Mouse (Mus musculus): ENCODE data around the gene Lgr5.
A peak's percentile ranks its signal among the peaks of the same experiment; 100 is the strongest.

Gene Lgr5

DNA sequence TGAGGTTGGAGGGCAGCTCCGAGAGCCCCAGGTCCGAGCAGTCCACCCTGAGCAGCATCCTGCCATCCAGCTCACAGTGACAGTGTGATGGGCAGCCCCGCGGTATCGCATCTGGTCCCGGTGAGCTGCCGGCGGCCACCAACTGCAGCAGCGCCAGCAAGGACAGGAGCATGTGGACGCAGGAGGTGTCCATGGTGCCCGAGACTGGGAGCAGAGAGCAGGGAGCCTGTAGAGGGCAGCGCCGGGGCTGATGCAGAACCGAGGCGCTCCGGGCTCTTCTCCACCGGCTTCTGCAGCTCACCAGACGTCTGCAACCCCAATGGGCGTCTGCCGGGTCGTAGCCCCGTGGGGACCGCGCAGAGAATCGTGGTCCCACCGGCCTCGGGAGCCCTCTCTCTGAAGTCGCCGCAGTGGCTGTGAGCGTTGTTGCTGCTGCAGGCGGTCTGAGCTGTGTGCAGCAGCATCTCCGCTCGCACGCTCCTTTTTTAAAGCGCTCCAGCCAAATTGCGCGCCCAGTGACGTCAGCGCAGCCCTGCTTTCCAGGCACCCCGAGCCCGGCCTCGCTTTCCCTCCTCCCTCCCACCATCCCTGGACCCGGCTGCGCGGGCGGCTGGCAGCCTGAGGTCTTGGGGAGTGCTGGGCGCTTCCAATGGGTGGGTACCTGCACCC, at the start of gene Lgr5:
Lgr5 (minus strand) TSS at position 480 of the 669 bp plus-strand sequence.
- DNase-seq (ENCODE audit: extremely low read depth, low read depth) = no peak

DNA sequence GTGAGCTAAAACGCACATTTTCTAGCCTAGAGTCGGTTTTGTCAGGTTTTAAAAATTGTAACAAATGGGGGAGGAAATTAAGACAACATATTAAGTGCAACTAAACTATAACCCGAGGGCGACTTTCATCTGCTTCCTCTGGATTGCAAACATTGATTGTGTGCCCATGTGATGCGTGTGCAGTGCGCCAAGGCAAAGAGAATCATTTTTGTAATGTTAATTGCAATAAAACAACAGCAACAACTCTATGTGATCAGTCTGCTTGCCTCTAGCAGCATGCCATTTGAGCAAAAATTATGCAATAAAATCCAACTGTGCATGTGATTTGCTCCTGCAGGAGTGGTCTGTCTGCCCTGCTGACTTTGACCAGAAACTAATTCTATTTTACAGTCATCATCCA, 39.1 kb upstream of the Lgr5 start:
- DNase-seq (ENCODE audit: extremely low read depth, low read depth) = no peak

DNA sequence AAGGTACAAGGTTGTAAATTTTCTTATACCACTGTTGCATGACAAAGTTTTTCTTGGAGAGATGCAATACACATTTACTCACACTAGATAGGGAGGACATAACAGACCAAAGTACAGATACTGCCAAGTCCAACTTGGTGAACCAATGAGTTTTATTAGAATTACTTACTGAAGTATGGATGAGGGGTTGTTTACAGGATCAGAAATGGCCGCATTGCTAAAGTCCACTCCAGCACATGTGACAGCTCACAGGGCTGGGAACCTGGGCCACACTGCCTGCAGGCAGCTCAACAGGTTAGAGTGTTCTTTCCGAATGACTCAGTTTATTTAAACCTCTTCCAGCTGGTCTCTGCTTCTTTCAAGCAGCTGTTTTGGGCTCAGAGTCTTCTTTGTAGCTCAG, 37.4 kb upstream of the Lgr5 start:
- DNase-seq (ENCODE audit: extremely low read depth, low read depth) = no peak

DNA sequence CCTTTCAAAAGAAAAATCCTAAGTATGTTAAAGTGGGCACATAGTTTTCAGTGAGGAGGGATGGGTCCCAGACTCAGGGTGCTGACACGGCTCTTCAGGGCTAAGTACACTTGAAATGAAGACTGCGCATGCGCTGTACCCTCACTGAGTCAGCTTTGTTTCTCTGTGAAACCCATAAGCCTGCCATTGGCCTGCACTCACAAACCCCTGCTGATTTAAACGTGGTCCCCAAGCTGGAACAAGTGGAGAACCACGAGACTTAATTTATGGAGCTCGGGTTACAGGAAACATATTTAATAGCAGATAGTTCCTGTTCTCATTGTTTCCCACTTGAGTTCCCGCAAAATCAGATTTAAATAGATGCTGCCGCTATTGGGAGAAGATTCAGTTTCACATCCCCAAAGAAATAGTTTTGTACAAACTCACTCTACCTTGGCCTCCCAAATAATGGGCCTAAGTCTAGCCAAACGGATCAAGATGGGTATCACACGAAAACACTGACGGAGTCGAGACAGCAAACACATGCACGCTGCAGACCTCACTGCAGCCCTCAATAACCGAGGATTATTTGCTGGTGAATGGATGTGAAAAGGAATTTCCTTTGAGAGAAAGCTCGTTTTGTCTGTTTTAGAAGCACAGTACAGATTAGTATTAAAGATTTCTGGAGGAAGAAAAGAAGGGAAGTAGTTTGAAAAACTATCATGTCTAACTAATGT, 36.5 kb upstream of the Lgr5 start:
- no peak for DNase-seq (ENCODE audit: extremely low read depth, low read depth)

DNA sequence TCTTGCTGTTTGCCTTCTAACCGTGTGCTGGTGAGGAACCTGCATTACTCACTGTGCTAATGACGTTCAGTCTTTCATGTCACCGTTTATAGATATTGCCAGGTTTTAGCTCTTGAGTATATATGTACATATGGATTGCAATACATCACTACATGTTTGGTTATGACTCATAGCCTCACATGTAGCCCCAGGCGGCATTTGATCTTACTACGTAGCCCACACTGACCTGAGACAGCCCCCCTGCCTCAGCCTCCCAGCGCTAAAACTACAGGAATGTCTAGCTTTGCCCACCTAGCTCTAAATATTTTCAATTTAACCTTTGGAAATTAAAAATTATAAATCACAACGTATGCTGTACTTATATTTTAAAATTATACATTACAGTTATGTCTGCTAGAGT, 35.9 kb upstream of the Lgr5 start:
- DNase-seq (ENCODE audit: extremely low read depth, low read depth) = no peak

DNA sequence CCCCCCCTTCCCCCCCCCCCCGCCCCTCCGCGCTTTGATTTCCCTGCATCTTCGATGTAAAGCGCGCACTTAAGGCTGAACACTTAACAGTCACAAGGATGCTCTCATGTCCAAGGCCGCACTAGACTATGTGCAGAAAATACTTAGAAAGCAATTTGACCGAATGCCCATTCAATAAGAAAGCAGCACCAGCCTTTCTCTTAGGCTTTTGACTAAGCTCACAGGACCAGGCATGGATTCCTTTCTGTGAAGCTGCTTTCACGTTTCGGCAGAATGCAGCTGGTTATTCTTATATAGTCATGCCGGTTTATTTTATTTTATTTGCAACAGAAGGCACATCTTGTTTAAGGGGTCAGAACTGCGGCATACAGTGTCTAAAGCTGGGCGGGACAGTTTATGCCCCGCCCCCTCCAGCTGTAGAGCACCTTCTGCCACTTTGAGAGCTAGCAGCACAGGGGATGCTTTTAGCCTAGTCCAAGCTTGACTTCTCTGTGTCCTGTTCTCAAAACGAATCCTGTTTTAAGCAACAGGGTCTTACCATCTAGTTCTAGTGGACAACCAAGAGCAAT, 30.8 kb upstream of the Lgr5 start:
- no peak for DNase-seq (ENCODE audit: extremely low read depth, low read depth)

DNA sequence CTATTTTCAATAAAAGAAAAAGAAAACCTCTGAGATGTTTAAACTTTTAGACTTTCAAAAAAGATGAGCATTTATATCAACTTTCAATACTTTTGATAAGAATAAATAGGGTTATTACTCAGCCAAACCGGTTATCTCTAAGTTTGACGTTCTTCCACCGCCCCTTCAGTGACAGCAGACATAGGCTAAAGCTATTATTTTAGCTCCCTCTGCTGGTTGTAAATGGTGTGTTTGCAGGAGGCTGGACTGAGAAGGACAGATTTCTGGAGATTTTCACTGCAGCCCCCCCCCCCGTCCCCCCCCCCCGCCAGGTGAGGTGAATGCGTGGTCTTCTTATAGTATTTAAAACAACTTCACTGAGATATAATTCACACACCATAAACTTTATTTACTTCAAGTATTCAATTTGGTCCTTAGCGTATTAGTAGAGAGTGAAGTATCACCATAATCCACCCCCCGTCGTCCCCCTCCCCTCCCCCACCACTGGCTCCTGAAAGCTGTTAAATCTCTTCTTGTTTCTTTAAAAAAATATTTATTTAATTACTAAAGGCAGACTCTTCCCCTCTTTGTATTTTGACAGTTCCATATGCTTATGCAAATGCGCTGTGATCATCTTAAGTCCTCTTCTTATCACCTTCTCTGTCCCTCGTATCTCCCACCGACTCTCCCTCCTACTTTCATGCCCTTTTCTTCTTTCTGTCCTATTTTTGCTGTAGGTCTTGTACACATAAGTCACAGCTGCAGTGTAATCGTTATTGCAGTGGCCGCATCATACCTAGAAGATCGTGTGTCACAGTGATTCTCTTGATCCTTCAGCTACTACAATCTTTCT, 30.1 kb upstream of the Lgr5 start:
- DNase-seq (ENCODE audit: extremely low read depth, low read depth) = peak; percentile 12

DNA sequence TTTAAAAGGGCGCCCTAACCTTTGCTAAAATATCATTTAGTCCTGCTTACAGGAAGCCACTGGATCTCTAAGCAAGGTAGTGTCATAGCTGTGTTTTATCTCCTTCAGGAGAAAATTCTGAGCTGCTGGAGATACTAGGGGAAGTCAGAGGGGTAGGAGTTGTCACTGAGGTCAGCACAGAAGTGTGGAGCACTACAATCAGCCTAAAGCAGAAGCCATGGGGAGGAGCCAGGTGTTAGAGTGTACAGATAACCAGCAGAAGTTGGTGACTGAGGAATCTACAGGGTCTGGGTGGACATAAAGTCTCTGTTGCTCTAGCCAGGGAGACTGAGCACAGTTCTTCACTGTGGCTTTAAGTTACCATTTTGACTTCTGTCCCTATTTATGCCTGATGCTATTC, 8.2 kb upstream of the Lgr5 start:
- DNase-seq (ENCODE audit: extremely low read depth, low read depth) = no peak

DNA sequence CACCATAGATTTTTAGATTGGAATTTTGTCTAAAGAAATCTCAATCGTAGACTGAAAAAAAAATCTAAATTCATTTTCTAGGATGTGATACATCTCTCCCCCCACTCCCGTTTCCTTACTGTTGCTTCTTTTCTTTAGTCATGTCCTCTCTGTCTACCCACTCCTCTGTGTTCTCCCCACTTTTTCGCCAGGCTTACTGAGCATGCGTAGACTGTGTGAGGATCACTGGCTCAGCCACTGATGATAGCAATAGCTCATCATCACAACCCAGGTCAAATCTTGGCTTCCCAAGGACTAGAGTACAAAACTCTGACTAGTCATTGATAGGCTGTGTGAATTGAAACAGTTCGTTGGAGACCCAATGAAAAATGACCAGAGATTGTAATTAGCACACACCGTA, 6.1 kb upstream of the Lgr5 start:
- DNase-seq (ENCODE audit: extremely low read depth, low read depth) = no peak

DNA sequence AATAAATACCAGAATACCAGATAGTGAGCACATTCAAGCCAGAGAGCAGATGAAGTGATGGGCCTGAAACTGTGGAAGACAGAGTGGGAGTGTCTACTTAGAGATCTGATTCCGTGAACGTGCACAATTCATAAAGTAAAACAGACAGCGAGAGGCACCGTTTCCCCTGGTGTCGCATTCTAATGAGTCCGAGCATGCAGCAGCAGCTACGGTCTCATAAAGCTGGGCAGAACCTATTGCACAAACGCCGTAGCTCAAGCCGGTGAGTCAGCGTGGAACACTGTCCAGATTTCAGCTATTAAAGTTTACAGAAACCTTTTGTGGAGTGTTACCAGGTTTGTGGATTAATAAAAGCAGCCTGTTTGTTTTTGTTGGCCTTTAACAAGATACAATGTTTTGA, 5.6 kb upstream of the Lgr5 start:
- no peak for DNase-seq (ENCODE audit: extremely low read depth, low read depth)

DNA sequence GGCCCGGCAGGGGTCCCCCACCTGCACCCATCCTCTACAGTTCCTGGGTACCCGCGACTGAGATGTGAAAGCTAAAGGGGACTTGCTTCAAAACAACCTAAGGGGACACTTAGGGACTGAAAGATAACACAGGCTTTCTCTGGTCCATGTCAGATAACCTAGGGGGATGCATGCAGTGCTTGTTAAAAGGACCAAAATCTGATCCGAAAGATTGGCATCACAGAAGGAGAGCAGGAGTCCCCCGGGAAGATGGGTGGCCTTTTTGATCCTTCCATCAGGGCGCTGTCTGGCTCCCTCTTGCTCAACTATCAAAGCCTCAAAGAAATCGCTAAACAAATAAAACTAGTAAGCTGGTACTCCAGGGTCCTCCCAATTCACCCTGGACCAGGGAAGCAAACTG, 399 bp upstream of the Lgr5 start:
- no peak for DNase-seq (ENCODE audit: extremely low read depth, low read depth)

DNA sequence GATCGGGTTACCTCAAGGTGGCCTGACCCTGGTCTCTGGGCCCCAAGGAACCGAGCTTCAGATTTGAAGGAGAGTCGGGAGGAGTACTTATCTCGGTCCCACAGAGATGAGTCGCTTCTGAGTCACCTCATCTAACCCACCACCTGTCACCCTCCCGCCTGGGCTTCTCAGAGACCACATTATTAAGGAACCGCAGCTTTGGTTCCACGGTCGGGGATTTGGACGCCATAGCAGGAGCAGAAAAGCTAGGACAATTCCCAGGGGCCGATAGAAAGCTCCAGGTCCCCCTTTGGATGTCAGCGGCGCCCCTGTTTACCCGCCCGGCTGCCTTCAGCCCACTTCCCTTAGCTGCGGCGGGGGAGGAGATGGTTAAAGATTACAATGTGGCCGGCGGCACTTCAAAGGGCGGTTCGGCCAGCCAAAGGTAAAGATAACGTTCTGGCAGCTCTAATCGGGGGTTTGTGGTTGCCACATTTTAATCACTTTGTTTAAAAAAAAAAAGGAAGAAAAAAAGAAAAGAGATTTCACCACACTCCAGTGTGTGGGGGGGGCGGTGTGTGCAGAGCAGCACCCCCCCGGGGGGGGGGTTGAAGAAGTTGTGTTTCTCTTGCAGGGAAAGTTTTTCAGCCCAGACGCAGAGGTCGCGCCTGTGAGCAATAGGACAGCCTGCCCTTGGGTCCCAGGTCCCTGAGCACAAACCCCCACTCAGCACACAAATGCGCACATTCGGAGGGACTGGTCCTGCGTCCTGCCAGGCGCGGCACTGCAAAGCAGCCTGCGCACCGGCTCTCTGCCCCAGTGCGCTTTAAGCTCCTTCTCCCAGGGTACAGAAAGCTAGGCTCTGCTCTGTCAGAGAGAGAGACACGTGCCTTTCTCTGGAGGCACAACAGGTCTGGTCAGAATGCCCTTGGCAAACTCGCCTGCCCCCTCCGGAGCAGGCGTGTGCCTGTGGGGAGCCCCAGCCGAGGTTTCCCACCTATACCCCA, 1.0 kb downstream of the Lgr5 start:
- DNase-seq (ENCODE audit: extremely low read depth, low read depth) = peak; percentile 37

DNA sequence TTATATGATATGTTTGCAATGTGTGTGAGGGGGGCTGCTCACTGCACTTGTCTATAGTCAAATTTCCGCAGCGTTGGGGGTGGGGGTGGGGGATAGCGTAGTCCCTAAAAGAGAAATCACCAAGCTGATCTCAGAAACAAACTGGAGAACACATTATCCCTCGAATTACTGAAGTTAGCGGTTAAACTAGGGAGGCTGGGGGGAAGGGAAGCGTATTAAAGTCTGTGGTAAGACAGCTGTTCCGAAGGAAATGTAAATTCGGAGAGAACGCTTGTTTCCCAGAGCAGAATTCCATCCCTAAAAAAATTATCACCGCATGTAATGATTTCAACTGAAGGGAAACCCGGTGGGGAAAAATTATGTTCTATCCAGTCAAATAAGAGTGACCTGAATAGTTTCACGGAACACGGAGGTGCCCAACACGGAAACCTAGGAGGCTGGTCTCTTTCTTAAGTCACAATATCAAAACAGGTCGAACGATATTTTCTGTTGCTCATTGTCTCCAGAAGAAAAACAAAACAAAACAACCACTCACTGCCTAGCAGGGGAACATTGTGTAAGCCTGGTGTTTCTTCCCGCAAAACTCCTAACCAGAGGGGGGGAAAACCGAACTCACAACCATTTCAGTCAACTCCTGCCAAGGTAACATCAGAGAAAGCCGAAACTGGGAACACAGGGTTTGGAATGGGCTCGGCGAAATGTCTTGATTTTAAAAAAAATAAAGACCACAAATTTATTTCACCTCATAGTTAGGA, 1.9 kb downstream of the Lgr5 start:
- no peak for DNase-seq (ENCODE audit: extremely low read depth, low read depth)

DNA sequence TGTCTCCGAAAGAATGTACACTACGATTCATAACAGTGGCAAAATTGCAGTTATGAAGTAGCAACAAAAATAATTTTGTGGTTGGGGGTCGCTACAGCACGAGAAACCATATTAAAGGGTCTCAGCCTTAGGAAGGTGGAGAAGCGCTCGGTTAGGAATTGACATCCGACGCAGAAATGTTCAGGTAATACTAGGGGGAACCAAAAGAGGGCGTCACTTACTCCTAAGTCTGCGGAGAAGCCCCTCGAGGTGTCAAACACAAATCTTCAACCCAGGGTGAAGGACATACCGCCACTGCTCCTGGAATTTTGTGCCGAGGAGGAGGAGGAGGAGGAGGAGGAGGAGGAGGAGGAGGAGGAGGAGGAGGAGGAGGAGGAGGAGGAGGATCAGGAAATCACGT, 2.9 kb downstream of the Lgr5 start:
- no peak for DNase-seq (ENCODE audit: extremely low read depth, low read depth)

DNA sequence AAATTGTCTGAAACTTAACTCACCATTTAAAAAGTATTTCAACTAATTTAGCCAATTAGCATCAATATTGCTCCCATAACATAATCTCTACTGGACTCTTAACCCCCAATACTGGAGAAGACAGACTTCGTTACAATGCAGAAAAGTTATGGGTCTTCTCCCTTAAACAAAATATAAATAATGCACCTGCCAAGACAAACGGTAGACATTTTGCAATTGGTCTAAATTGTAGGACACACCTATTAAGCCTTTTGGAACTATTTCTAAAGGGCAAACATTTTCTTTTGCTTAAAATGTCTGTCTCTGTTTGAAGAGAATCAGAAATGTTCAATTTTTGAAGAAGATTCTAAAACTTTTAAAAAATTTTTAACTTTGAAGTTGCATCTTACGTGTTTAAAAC, 4.5 kb downstream of the Lgr5 start:
- no peak for DNase-seq (ENCODE audit: extremely low read depth, low read depth)

DNA sequence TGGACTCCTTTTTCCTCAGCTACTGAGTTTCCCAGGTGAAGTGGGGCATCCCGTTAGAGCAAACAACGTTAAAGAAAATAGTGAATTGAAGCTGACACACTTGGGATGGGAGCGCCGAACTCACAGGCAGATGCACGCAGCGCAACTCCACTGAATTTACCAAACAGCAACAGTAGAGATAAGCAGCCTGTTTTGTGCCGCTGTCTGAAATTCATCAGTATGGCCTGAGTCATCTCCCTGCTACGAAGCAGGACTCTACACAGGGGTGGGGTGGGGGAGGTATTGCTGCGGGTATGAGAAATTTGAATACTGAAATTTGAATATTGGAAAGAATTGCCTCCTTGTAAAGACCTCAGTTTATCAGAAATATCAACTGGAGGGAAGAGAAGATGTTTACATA, 5.6 kb downstream of the Lgr5 start:
- no peak for DNase-seq (ENCODE audit: extremely low read depth, low read depth)

DNA sequence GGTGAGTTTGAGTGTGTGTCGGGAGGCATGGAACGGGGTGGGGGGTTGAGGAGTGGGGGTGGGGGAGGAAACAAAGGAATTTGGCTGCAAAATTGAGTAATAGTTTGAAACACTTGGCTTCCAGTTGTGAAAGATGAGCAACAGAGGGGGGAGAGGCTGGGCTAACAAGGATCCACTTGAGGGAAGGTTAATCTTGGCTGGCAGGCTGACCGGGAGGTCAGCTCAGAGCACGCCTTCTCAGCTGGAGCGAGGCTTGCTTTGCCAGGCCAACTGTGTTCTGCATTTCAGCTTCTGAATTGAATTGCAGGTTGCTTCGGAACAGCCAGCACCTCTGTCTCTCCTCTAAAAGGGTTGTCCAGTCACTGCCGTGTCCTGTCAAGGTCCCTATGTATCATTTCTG, 8.1 kb downstream of the Lgr5 start:
- DNase-seq (ENCODE audit: extremely low read depth, low read depth) = no peak

DNA sequence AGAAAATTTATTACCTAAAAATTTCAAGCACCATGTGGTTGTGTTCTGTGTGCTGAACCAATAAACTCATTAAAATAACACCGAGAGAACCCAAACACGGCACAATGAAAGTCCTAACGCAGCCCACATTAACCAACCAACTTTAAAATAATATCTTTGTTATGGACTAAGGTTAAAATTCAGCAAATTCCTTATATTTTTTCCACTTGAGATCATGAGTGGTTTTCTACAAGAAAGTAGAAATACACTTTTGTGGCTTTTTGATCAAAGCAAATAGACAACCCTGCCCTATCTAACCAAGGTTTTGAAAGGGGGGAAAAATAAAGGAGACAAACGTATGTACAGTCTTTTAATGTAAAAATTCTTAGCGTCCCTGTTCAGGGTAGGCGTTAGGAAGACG, 8.5 kb downstream of the Lgr5 start:
- no peak for DNase-seq (ENCODE audit: extremely low read depth, low read depth)

DNA sequence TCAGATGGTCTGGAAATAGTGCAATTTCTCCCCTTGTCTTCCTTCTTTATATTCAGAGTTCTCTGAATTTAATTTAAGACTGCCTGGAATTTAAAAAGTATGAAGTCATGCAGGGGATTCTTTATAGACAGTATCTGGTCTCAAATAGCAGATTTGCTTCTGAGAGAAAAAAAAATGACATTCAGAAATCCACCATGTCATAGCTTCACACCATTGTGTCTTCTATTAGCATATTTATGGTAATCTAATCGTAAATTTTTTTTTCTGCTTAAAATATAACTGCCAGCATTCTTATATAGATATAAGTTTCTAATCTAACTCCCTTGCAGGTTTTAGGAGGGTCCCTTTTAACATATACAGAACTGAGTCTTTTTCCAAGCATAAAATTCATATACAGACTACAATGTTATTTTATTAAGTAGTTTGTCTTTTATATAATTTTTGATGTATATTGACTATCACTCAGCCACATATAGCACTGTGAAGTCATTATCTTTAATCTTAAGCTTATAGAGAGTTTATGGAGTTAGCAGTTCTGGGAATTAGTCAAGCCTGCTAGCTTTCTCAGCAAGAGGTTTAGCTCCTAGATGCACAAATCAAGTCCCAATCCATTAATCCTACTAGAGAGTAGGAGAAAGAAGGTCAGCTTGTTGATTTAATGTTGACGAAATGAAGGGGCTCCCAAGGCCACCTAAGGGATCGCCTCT, 15.7 kb downstream of the Lgr5 start:
- DNase-seq (ENCODE audit: extremely low read depth, low read depth) = no peak

DNA sequence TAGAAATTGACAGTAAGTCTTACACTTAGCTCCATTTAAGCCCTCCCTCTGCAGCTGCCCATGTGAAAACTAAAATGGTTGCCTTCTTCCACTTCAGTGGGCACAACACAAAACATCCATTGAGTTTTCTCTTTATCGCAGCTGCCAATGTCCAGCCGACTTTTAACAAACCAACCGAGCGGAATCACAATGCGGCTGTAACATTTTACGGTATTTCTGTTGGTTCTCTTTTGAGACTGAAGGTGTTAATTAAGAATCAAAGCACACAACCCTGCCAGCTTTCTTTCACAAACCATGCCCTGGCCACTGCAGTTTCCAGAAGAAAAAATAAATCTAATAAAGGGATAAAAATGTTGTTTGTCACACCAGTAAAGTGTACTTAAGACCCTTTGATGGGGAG, 16.3 kb downstream of the Lgr5 start:
- no peak for DNase-seq (ENCODE audit: extremely low read depth, low read depth)
